Mouse (Mus musculus) kidney, adult 2 months (tissue): ENCODE measurements around the gene Stk24. TPM values are rescaled to one million over a fixed set of nuclear protein-coding genes. Genes with fewer than 3 reads are reported as not detected.
"Not testable (repeated sequence)": the region's sequence is repeated elsewhere in the genome, so short reads cannot be mapped to it uniquely, and the experiment has no call there.

Source experiments
- DNase-seq: peaks from one replicate; pipeline ENCODE4 v3.0.0; 2021
- H3K27ac ChIP-seq: fragments of 200-500 bp; 2 replicates; pipeline ENCODE4 v1.5.1; 2012; ENCODE audit warnings: low read depth, low read length, control low read depth, inconsistent platforms; ENCODE audit not compliant: insufficient read depth
- H3K27me3 ChIP-seq: fragments of 200-500 bp; replicated peaks from 2 replicates; pipeline ENCODE4 v1.6.1; 2012; ENCODE audit warnings: mild to moderate bottlenecking, moderate library complexity, low read length, inconsistent platforms; ENCODE audit not compliant: control insufficient read depth, insufficient read depth
- H3K36me3 ChIP-seq: fragments of 200-500 bp; 2 replicates; pipeline ENCODE4 v1.6.1; 2012; ENCODE audit warnings: mild to moderate bottlenecking, moderate library complexity, low read length, inconsistent platforms; ENCODE audit not compliant: control insufficient read depth, insufficient read depth
- H3K4me1 ChIP-seq: fragments of 200-500 bp; 2 replicates; pipeline ENCODE4 v1.6.1; 2011; ENCODE audit warnings: low read length; ENCODE audit not compliant: control insufficient read depth, insufficient read depth
- H3K4me3 ChIP-seq: fragments of 200-500 bp; 2 replicates; pipeline ENCODE4 v1.5.1; 2011; ENCODE audit warnings: mild to moderate bottlenecking, low read depth, low read length, control low read depth; ENCODE audit not compliant: insufficient read depth
- CTCF ChIP-seq: fragments of 200-500 bp; conservative IDR thresholded peaks from 2 replicates; pipeline ENCODE4 v1.5.1; 2011; ENCODE audit warnings: low read depth, mild to moderate bottlenecking, control low read depth, low read length, moderate library complexity, mixed read lengths; ENCODE audit not compliant: insufficient read depth, insufficient read length
- POLR2A ChIP-seq: fragments of 200-500 bp; IDR thresholded peaks from one replicate; pipeline ENCODE4 v1.6.1; 2011; ENCODE audit warnings: low read depth, low read length, control low read depth
- WGBS: fragments of 180-500 bp; shearing (Covaris S2); methylation state at CpG from one replicate; pipeline ENCODE4 v1.1.7; 2018; 5-methylcytosine and 5-hydroxymethylcytosine counted together
- polyA plus RNA-seq: library from polyadenylated mRNA; depleted of rRNA; stranded (reverse); fragments of >200 nt; gene quantifications from 2 replicates; pipeline ENCODE4 v1.2.3, GENCODE M21; 2012

Stk24 gene
- polyA plus RNA-seq, 1 experiment = 27.1 TPM

DNA sequence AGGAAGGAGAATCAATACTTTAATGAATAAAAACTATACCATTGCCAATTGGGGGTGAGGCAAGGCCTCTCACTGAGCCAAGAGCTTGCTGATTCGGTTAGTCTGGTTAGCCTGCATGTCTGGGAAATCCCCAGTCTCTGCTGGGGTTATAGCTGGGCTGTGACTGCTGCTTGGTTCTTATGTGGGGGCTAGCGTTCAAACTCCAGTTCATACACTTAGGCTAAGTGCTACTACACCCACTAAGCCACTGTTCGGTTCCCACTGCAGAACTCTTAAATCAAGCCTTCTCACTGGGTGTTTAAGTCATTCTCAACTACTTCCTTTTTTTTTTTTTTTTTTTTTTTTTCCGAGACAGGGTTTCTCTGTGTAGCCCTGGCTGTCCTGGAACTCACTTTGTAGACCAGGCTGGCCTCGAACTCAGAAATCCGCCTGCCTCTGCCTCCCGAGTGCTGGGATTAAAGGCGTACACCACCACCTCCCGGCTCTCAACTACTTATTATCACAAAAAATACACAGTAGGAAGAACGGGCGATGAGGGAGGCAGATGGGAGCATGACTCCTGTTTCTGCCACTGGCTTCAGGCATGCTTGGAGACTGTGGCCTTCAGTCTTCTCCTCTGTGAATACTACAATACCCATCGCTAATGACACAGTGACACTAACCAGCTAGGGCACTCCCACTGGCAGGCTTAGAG, 37.0 kb upstream of the Stk24 start:
- H3K27ac ChIP-seq = no peak overlapping the region
- no peaks in the 10 kb centered on the region for H3K27me3 ChIP-seq
- no peaks in the 10 kb centered on the region for H3K36me3 ChIP-seq
- TF ChIP-seq POLR2A (no peak), CTCF (no peak)
- 83% methylated on average over 12 of the region's 12 CpGs for whole genome bisulfite sequencing
- DNase-seq = no peak
- no peak overlapping the region for H3K4me3 ChIP-seq
- H3K4me1 ChIP-seq = no peaks in the 10 kb centered on the region

DNA sequence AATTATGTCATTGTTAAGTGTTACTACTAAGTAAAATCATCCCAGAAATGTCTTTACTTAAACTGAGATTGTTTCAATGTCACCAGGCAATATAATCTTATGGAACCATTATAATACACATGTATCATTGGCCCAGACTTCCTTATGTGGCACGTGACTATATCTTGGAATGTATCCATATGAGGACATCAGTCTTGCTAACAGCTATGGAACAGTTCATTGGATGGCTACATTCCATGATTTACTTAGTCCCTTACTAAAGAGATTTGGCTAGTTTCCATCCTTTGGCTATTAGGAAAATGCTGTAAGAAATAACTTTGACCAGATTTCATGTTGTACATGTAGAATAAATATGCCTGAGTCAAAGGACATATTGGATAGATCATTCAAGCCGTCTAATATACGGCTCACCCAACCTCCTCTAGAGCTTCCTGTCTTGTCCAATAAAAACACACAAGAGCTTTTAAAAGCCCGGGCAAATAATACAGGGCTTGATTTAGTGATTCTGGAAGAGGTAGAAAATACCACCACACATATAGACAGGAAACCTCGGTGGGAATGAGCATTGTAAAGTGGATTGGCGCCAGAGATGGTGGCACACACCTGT, 34.9 kb upstream of the Stk24 start:
- 66% methylated on average over 6 of the region's 6 CpGs for whole genome bisulfite sequencing
- Histone ChIP-seq H3K4me3 (no peak overlapping the region), H3K27ac (no peak overlapping the region), H3K27me3 (no peaks in the 10 kb centered on the region), H3K4me1 (no peaks in the 10 kb centered on the region), H3K36me3 (no peaks in the 10 kb centered on the region)
- DNase-seq = no peak
- TF ChIP-seq POLR2A (no peak), CTCF (no peak)

DNA sequence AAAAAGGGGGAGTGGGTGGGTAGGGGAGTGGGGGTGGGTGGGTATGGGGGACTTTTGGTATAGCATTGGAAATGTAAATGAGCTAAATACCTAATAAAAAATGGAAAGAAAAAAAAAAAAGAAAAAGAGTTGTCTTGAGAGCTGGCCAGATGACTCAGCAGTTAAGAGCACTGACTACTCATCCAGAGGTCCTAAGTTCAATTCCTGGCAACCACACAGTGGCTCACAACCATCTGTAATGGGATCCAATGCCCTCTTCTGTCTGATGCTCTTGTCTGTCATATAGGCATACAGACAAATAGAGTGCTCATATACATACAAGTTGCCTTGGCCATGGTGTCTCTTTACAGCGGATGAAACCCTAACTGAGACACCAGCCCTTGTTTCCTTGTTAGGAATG, 33.9 kb upstream of the Stk24 start:
- H3K27me3 ChIP-seq, H3K27ac ChIP-seq, DNase-seq, H3K4me1 ChIP-seq, H3K36me3 ChIP-seq, H3K4me3 ChIP-seq: not testable (repeated sequence)
- WGBS = 97% methylated on average over 1 of the region's 1 CpGs

DNA sequence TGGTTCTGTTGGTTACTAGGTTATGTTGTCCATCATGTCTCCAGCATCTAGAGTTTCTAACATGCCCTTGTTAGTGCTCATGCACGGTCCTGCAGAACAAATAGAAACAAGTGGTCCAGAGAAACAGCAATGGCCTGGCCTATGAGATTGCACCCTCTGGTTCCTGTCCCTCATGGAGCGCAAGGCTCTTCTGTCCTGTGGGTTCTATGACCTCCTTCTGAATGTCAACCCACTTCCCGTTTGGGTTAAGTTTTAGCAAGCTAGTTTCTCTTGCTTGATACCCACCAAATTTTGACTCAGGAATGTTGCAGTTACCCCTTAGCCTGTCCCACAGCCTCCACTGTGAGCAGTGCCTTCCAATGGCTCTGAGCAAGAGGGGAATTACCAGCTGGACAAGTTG, 29.1 kb upstream of the Stk24 start:
- DNase-seq = no peak
- Histone ChIP-seq H3K36me3 (no peaks in the 10 kb centered on the region), H3K27me3 (no peaks in the 10 kb centered on the region), H3K4me3 (no peak overlapping the region), H3K27ac (no peak overlapping the region), H3K4me1 (no peaks in the 10 kb centered on the region)
- TF ChIP-seq CTCF (no peak), POLR2A (no peak)
- 83% methylated on average over 3 of the region's 3 CpGs for WGBS

DNA sequence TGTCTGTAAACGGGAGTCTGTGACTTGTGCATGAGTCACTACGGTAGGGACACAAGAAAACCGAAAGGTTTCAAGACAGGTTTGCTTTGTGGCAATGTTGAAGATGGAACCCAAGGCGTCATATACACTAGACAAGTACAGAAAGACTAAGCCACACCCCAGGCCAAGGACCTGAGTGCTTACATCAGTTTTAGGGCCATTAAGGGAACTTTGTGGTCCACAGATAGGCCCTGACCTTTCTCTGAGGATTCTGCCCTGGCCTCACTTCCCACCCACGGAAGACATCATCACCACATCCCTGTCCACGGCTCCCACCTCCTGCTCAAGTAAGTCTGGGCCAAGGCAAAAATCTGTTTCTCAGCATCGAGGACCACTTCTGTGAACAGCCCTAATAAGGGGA, 27.1 kb upstream of the Stk24 start:
- 93% methylated on average over 7 of the region's 7 CpGs for WGBS
- DNase-seq = no peak
- no peaks in the 10 kb centered on the region for H3K27me3 ChIP-seq
- H3K4me3 ChIP-seq = no peak overlapping the region
- H3K36me3 ChIP-seq = no peaks in the 10 kb centered on the region
- TF ChIP-seq POLR2A (no peak), CTCF (no peak)
- no peaks in the 10 kb centered on the region for H3K4me1 ChIP-seq
- H3K27ac ChIP-seq = no peak overlapping the region

DNA sequence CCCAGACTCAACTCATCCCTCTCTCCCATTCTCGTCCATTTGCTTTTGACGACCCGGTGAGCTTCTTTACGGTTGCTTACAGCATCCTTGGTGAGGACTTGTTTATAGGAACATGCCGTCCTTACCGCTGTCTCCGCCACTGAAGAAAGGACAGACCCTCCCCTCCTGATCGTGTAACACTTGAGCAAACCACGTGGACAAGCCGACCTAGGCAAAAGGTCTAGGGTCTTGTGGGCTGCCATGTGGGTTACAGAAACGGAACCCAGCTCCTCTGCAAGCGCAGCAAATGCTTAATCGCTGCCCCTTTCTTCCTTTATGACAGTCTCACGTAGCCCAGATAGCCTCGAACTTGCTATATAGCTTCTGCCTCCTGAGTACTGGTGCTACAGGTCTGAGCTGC, 25.7 kb upstream of the Stk24 start:
- DNase-seq = no peak
- no peaks in the 10 kb centered on the region for H3K36me3 ChIP-seq
- whole genome bisulfite sequencing = 62% methylated on average over 15 of the region's 15 CpGs
- TF ChIP-seq CTCF (no peak), POLR2A (no peak)
- H3K4me3 ChIP-seq = no peak overlapping the region
- H3K27me3 ChIP-seq = no peaks in the 10 kb centered on the region
- H3K27ac ChIP-seq = no peak overlapping the region
- no peaks in the 10 kb centered on the region for H3K4me1 ChIP-seq

DNA sequence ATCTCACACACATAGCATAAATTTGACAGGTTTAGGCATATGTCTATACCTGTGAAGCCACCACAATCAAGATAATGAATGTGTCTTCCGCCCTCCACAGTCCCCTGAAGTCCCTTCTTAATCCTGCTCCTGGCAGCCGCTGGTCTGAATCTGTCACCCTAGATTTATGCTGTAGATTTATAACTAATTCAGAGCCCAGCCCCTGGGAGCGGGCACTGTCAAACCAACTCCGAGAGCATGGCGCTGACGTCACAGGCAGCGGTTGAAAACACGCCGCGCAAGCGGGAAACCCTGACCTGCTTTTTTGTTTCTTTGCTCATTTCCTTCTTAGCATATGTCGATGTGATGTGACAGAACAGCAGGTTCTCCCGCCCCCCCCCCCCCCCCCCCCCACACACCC, 25.3 kb upstream of the Stk24 start:
- no peak for DNase-seq
- Histone ChIP-seq H3K4me3 (no peak overlapping the region), H3K27ac (no peak overlapping the region), H3K36me3 (no peaks in the 10 kb centered on the region), H3K27me3 (no peaks in the 10 kb centered on the region), H3K4me1 (no peaks in the 10 kb centered on the region)
- TF ChIP-seq POLR2A = no peak
- TF ChIP-seq CTCF = no peak
- 55% methylated on average over 13 of the region's 13 CpGs for WGBS

DNA sequence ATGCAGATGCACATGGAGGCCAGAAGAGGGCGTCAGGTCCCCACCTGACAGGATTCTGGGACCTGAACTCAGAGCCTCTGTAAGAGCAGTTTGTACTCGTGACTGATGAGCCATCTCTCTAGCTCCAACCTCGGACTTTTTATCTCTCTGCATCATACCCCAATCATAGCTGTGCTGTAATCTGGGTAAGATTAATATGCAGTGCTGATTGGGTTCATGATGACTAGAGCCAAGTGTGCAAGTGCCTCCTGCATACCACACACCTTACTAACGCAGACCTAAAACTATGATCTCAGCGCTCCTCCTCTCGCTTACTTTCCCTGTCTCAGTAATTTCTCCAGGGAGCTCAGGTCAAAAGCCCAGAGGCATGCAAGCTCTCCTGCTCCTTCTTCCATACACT, 19.9 kb upstream of the Stk24 start:
- no peaks in the 10 kb centered on the region for H3K36me3 ChIP-seq
- no peak for DNase-seq
- H3K27me3 ChIP-seq = no peaks in the 10 kb centered on the region
- no peak overlapping the region for H3K27ac ChIP-seq
- 84% methylated on average over 6 of the region's 6 CpGs for WGBS
- H3K4me3 ChIP-seq = no peak overlapping the region
- TF ChIP-seq CTCF (no peak), POLR2A (no peak)
- no peaks in the 10 kb centered on the region for H3K4me1 ChIP-seq
